Mouse (Mus musculus) lung, postnatal 0 days (tissue): Measurements from ENCODE around the gene Ppig.

Experiments
- CTCF ChIP-seq: IDR thresholded peaks from 2 replicates; pipeline ENCODE4 v1.5.1; 2016; ENCODE audit warnings: antibody characterized with exemption, mild to moderate bottlenecking
- EP300 ChIP-seq: IDR thresholded peaks from 2 replicates; pipeline ENCODE4 v1.6.1; 2016; ENCODE audit warnings: antibody characterized with exemption, mild to moderate bottlenecking, control low read depth

DNA sequence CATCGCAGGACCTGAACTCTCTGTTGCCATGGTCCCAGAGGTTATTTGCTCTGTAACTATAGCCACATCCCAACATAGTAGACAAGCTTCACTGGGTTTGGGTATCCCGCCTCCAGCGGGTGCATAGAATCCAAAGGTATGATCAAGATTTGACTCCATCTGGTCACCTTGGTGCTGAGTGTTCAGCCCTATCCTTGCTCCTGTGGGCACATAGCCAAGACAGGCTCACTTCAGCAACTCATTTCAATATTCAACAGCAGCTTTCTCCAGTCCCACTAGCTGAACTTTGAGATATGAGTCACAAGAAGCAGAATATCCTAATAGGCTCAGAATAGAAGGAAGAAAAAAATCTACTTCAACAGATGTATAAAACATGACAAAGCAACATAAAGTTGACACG, 41.0 kb downstream of the Ppig start:
- TF ChIP-seq CTCF, result no peak
- TF ChIP-seq EP300, result no peak
